Mouse (Mus musculus) lung, adult 2 months (tissue): ENCODE measurements around the gene Apbb1ip.

Experiments used
- CTCF ChIP-seq: fragments of 200-500 bp; IDR thresholded peaks from 2 replicates; pipeline ENCODE4 v1.5.1; 2011; ENCODE audit warnings: mild to moderate bottlenecking, low read length, control low read depth; ENCODE audit not compliant: insufficient read depth
- POLR2A ChIP-seq: fragments of 200-500 bp; IDR thresholded peaks from 2 replicates; pipeline ENCODE4 v1.6.1; 2011; ENCODE audit warnings: low read depth, mild to moderate bottlenecking, control low read depth, low read length, borderline replicate concordance; ENCODE audit errors: extremely low read depth

DNA sequence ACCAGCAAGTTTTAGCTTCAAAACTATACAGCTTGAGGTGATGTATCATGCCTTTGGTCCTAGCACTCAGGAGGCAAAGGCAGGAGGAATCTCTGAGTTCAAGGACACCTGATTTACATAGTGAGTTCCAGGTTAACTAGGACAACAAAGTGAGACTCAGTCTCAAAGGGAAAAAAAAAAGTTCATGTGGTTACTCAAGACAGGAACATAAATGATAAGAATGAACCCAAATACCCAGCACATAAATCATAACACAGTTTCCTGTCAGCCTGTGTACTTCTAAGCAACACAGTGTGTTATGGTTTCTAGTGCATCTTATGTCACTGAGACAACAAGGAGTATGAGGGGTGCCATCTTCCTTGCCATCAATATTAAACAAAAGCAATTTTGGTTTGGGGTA, 22.6 kb downstream of the Apbb1ip start:
- TF ChIP-seq CTCF = no peak
- no peak for TF ChIP-seq POLR2A
